Mouse (Mus musculus) lung, postnatal 36 days (tissue): ENCODE data around the gene Tsga13.
A peak's percentile ranks its signal among the peaks of the same experiment; 100 is the strongest.

Experiments
- DNase-seq: peaks from one replicate; pipeline ENCODE4 v3.0.0; 2022; ENCODE audit warnings: mixed read lengths

Tsga13 gene

GRCm38 (mm10) chr6:30915473-30915872 lies at the start of gene Tsga13:
Tsga13 (minus strand) TSS chr6:30915573.
- no peak for DNase-seq

DNA sequence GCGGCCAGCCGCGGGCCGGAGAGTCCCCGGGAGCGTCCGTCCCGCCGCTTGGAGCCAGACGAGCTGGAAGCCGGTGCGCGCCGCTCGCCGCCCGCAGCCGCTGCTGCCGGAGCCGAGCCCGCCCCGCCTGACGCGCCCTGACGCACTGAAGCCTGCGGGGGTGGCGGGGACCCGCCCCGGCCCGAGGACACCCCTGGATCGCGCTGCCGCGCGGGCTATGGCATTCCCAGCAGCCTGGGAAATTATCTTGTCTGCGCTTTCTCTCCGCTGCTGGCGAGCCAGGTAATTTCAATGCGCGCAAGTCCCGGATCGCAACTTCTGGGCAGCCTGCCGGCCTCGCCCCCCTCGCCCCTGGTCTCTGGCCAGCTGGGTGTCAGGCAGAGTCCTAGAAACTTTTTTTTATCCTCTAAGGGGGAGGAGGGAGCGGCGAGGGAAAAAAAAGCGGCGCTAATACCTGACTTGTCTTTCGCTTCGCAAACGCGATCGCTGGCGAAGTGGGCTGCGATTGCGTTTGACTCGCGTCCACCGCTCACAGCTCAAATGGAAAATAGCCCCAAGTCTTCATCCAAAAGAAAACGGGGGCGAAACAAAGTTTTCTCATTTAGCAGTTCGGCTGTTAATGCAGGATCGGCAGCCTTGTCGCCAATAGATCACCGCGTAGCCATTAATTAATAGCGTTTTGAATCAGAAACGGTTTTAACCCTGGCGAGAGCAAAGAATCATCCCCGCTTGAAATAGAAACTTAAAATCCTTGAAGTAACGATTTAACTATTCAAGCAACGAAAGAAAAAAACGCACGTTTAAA lies 43.6 kb upstream of the Tsga13 start, which contains the start of gene Klf14:
TSS of gene Klf14 (minus strand) at position 343 of the 805 bp plus-strand sequence.
- DNase-seq: no peak

DNA sequence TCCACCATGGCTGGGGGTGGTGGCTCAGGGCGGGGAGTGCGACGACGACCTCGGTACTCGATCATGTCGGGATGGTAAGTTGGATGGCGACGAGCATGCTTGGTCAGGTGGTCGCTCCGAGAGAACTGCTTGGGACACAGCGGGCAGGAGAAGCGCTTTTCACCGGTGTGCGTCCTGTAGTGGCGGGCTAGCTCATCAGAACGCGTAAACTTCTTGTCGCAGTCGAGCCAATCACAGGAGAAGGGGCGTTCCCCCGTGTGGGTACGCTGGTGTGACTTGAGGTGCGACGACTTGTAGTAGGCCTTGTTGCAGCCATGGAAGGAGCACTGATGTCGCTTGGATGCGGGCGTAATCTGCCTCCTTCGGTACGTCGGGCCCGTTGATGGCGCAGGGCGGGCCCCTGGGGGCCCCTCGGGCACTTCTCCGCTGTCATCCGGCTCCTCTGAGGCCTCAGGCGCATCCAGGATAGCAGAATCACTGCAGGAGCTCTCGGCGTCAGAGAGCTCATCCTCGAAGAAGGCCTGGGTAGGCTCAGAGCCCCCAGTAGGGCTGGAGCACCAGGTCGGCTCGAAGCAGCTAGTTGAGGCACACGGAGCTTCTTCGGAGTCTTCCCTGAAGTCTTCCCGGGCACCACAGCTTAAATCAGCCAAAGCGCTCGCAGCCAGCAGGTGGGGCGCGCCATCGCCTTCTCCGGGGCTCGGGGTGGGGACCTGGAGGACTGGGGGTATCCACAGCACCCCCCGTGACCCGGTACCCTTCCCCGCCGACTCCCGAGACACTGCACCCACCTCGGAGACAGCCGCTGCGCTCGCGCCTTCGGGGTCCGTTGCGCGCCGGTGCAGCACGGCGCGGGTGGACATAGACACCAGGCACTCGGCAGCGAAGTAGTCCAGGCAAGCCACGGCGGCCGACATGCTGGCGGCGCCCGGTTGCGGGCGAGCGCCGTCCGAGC lies 42.7 kb upstream of the Tsga13 start:
- peak; percentile 24 for DNase-seq

DNA sequence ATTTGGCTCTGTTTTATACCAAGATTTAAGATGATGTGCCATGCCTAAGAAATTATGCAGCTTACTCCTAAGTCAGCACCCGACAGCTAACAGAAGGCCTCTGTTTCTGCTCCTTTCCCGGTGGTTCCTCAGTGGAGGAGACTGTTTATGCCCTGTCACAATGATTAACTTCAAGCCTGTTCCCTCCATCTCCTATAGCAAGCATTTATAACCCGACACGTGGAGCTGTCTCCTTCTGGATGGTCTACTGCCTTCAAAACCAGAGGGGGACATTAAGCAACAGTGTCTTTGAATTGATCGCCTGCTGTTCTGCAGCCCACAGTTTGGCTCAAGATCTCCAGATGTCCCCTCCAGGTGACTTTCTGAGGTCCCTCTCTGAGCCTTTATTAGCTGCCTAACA lies 23.9 kb upstream of the Tsga13 start:
- DNase-seq: no peak

DNA sequence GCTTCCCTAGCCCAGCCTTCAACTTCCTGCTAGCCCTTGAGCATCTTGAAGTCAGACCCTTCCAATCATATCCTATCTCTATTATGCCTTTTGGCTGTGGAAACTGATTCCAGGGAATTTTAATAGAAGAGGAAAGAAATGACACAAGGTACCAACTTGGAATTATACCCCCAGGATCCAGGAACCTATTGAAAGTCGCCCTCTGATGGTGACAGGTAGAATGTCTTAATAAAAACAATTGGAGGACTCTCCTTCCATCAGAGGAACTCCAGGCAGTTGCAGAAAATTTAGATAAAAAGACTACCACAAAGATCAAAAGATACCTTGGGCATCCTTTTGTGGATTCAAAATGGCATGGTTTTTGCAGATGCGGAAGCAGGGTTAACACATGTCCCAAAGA lies 7.4 kb upstream of the Tsga13 start:
- DNase-seq: peak; percentile 10

DNA sequence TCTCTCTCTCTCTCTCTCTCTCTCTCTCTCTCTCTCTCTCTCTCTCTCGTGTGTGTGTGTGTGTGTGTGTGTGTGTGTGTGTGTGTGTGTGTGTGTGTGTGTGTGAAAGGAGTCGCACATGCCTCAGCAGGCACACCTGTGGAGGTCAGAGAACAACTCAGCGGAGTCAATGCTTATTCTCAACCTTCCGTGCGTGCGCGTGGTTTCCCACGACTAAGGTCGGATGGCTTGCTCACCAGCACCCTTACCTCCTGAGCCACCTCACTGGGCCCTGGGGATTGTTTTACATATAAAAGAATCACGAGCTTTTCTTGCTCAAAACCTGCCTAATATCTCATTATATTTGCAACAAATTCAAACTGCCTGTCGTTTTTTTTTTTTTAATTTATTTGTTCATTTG lies 6.5 kb upstream of the Tsga13 start:
- DNase-seq: no peak

DNA sequence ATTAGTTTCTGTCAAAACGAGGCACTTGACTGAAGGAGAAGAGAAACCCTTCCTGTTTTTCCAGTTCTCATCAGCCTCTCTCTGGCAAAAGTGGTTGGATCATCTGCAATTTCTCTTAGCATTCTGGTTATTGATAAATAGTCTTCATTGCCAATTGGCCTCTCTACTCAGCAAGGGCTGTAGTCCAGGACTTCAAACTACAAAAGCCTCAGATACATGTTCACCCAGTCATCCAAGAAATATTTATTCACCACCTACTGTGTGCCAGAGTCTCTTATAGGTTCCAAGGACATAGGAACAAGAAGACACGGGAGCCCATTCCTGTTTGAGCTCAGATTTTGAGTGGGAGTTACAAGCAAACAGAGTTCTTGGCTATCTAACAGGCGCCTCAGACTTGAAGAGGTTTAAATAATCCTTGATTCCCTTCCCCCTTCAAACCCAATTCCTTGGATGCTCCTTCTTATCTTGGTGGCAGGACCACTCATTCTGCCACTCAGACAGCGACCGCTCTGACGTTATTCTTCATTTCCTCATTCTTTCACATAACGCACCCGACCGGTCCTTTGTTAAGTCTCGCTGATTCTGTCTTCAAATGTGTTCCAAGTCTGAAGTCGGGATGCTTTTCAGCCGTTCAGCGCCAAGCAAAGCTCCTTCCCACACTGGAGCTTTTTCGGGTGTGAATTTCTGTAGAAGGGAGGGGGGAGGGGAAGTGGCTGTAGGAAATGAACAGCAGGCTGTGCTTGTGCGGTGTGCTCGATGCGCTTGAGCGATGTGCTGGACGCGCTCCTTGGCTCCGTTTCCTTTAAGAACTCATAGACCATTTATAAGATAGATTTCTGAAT lies 5.7 kb upstream of the Tsga13 start:
- DNase-seq: peak; percentile 3

DNA sequence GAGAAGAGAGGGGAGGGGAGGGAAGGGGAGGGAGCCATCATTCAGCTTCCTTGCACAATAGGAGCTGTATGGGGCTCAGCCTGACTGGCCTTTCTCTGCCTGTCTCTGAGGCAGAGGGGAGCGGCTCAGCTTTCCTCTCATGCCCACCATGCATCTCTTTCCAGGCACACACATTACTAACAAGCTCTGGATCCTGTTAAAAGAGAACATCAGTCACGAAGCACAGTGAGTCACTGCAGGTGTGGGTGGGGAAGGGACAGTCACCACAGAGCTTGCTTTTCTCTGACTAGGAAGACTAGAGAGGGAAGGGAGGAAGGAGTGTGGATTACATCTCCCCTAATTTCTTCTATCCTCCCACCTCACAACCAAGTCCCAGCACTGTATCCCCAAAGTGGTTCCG lies 7.4 kb downstream of the Tsga13 start:
- no peak for DNase-seq

- DNase-seq: no peak
These were observed 10.5 kb downstream of the Tsga13 start for GRCm38 (mm10) chr6:30904911-30905310.

- no peak for DNase-seq
These were observed 11.3 kb downstream of the Tsga13 start for GRCm38 (mm10) chr6:30904033-30904432.

DNA sequence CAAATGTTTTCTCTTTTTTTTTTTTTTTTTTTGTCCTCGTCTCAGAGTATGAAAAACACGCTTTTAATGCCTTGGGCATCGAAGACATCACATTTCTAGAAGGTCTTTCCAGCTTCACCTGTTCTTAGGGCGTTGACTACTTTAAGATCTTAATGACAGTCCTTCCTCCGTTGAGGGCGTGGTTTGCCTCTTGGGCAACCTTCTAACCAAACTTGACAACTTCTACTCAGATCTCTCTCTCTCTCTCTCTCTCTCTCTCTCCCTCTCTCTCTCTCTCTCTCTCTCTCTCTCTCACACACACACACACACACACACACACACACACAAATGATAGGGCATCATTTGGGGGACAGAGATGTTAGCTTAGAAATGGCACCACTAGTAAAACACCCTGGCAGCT lies 17.9 kb downstream of the Tsga13 start:
- peak; percentile 26 for DNase-seq

- DNase-seq: no peak
These were observed 18.4 kb downstream of the Tsga13 start for GRCm38 (mm10) chr6:30896986-30897327.

DNA sequence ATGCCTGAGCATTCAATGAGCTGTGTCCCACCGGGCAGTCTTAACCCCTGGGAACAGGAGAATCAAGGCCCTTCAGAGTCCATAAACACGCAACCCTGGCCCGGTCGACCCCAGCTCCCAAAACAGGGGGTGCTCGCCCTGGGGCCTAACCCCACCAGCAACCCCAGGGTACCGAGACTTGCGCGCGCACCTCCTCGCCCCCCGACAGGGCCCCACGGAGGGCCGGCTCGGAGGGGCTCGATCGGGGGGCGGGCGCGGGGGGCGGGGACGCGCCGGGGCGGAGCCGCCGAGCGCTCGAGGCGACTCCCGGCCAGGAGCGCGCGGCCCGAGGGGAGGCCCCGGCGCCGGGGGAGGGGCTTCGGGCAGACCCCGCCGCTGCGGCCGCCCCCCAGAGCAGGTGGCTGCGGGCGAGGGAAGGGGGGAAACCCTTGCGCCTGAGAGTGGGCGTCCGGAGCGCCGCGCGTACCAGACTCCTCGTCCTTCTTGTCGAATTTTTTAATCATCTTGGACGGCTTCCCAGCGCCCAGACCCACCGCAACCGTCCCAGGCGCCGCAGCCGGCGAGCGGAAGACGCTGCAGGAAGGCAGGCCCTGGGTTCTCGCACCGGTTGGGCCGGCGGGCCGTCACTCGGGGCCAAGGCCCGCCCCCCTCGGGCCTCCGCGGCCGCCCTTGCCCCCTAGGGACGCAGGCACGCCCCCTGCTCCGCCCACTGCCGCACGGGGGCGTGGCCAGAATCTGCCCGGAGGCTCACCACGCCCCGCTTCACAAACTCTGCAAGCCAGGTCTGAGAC lies 19.0 kb downstream of the Tsga13 start, which contains the start of gene Copg2:
TSS of gene Copg2 (minus strand) at position 600 of the 791 bp plus-strand sequence.
- DNase-seq: peak; percentile 95

DNA sequence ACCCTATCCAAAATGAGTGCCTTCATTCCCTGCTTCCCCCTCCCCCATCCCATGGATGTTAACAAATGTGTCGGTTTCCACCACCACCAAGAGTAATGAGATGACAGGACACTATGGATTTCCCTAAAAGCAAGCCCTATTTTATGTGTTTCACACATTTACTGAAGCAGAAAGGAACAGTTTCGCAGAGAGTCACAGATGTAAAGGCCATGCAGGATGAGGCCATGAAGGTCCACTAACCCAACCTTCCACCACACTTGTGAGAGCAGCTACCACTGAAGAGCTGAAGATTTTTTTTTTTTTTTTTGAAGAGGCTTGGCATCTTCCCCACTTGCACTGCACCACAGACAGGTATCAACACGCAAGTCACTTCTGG lies 19.6 kb downstream of the Tsga13 start:
- no peak for DNase-seq

DNA sequence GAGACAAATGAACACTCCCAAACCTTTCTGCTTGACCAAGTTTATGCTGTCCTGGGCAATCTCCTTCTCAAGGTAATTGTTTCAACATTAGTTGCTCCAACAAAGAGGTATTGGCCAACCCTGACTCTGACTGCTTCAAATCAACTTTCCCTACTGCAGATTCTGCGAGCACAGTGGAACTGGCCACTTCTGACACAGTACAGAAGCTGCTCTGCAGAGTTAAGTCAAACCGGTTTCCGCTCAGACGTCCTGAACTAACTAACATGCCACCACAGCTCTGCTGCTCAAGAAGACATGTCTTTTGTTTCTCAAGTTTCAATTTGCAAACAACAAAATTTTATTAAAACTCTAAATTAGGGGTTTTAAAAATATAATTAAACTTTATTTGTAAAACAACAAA lies 22.3 kb downstream of the Tsga13 start:
- peak; percentile 47 for DNase-seq

- DNase-seq: no peak
These were observed 23.6 kb downstream of the Tsga13 start for GRCm38 (mm10) chr6:30891761-30892160.

GRCm38 (mm10) chr6:30884856-30885255 lies 30.5 kb downstream of the Tsga13 start:
- no peak for DNase-seq

GRCm38 (mm10) chr6:30883491-30883890 lies 31.9 kb downstream of the Tsga13 start:
- peak; percentile 78 for DNase-seq

DNA sequence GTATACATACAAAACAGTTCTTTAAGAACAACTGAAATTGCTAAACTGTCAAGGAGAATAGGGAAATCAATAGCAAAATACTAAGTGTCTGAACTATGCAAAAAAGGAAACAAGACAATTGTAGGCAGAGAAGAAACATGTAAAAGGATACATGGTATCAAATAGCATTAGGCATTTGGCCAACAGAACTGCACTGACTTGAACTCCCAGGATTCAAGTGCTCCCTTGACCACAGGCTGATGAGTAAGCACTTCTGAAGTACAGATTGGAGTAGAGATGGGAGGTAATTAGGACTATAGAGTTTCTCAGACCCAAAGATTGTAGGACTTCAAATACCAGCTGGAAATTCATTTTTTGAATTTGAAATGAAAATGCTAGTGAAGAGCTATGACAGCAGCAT lies 38.7 kb downstream of the Tsga13 start:
- DNase-seq: peak; percentile 34

GRCm38 (mm10) chr6:30866501-30866900 lies 48.9 kb downstream of the Tsga13 start:
- DNase-seq: no peak

GRCm38 (mm10) chr6:30865031-30865678 lies 50.2 kb downstream of the Tsga13 start:
- no peak for DNase-seq
